Mouse (Mus musculus) frontal cortex, postnatal 10 days (tissue): ENCODE results near the gene Ankrd13d.
A peak's percentile ranks its signal among the peaks of the same experiment; 100 is the strongest.

Experiments used
- DNase-seq, 2 experiments: peaks; one replicate each; pipeline ENCODE4 v3.0.0; 2022; ENCODE audit warnings: low spot score in 2 of 2, mixed read lengths in 1 of 2

Ankrd13d gene

DNA sequence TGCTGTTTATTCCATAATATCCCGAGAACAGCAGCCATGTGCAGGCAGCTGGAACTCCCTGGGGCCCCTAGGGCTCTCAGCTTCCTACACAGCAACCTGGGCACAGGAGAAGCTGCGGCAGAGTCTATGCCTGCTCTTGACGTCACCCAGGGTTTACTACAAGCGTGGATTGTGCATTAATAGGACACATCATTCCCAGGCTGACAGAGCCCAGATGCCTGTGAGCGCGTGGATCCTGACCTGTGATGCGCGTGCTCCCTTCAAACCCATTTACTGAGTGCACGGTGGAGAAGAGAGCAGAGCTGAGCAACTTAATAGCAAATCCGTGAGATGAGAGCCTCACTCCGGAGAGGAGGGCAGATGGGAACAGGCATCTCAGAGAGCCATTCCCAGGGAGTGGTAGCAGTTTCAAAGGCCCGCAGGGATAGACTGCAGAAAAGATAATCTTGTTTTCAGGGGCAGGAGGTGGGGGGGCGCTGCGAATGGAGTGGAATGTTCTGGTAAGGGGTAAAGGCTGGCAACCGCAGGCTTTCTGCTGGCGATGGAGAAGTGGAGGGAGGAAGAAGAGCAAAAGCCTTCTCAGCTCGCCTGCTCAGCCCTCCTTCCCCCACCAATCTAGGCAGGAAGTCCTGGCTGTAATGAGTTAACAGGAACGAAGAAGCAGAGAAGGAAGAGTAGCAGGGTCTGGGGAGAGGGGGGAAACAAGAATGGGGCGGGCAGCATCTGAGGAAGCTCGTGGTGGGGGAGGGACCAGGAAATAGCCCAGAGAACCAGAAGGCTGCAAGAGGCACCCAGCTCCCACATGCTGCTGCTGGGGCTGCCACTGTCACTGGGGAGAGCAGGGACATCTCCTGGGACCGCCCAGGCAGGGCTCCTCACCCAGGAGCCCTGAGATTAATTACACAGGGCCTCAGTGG, 19.1 kb upstream of the Ankrd13d start:
- no peak for DNase-seq

DNA sequence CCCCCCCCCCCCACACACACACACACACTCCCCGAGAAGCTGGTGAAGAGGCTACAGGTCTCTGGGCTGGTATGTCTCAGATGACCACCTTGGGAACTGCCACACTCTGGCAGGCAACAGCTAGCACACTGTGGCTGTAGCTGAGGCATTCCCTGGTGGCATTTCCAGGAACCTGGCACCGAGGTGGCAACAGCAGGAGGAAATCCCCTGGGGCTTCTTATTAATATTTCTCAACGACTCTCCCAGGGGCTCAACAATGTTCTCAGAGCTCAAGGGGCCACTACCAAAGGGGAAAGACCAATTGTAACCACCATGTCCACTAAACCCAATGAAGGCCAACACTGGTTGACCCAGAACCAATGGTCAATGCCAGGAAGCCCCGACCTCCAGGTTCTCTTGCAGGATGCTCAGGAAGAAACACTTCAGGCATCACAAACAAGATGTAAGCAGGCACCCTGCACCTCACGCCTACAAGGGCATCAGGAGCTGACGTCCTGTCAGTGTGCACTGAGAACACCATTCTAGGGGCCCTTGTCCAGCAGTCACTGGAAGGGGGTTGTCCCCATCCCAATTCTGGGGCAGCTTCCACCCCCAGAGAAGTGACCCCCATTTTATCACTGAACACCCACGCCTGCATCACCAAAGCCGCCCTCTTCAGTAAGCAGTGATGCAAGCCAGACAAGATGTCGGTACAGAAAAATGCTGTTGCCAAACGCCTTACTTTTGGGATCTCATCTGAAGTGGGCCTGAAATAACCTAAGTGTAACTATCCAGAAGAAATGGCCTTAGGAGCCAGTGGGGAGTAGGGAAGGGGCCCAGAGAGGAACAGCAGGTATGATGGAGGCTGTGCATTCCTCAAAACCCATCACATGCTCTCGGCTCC, 18.2 kb upstream of the Ankrd13d start:
- no peak for DNase-seq

DNA sequence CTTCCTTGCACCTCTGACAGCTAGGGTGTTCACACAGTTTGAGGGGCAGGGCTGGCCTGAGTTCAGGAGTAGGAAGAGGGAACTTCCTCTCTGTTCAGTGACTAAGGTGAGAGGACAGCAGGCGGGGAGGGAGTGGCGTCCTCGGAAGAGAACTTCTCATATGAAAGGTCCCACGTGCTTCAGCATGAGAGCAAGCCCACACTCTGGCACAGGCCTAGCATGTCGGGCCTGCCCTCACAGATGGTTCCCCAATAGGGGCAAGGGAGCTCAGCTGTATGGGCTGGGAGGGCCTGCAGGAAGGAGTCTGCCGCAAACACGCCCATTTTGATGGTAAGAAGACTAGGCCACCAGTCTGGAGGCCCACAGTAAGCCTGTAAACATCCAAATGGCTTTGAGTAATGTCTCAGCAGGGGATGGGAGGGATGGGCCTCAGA, 17.4 kb upstream of the Ankrd13d start:
- DNase-seq = no peak

DNA sequence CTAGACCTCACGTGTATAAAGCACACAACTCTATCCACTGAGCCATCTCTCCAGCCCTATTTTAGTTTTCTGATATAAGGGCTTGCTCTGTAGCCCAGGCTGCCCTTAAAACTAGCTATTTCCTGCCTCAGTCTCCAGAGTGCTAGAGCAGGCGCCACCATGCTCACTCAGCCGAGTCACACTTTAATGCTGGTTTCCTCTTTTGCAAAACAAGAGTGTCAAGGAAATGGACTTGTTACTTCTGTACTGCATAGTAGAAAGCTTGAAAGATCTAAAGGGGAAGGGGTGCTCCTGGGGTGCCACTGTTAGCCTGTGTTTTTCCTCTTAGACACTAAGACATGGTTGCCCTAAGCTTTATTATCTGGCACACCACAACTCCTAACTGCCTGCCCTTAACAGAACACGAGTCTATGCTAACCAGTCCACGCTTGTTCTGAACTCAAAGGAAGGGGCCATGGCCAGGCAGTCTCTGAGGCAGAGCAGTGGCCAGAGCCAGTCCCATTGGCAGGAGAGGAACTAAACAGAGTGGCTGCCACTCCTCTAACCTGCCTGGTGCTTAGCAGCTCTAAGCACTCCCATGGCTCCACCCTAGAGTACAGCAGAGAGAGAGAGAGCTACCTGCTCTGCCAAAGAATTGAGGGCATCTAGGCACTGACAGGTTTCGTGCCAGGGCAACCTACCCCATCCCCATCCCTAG, 16.8 kb upstream of the Ankrd13d start:
- no peak for DNase-seq

DNA sequence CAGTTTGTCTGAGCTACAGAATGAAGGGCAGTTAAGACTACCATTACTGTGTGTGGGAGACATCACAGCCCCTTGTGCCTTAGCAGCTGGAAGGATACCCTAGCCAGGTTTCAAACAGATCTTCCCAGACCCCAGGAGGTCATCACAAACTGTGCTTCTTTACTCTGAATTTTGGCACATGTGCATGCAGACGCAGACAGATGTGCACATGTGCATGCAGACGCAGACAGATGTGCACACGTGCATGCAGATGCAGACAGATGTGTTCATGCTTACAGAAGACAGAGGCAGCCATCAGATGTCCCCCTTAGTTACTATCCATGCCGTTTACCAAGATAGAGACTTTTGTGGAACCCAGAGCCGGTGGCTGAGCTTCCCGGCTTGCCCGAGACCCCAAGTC, 16.2 kb upstream of the Ankrd13d start:
- no peak for DNase-seq

DNA sequence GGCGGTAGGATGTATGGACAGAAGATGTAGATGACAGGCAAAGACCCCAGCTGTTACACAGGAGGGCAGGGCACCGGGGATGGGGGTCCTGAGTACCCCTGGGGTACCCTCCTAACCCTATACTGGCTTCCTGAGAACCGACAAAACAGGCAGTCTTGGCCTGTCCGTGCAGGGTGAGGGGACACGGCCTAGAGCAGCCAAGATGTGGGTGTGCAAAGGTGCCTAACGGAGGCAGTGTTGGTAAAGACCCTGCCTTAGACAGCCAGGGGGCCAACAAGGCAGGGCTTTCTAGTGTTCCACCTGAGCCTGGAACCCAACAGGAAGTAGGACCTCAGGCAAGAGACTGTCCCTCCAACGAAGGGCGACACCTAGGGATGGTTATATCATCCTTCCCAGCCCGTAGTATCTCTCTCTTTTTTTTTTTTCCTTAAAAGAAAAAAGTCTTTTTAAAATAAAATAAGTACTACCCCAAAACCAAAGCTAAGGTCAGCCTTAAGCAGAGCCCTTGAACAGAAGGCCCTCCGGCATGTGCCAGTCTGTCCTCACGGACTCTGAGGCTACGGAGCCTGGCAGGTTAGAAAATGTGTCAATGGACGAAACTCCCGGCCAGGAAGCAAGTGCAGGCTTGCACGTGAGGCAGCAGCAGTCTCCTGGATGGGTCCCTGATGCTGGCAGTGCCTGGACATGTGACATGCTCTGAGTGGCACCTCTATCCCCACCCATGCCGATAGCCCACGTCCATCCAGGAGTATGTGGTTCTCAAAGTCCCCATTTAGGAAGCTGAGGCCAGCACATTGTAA, 15.6 kb upstream of the Ankrd13d start:
- DNase-seq = no peak

DNA sequence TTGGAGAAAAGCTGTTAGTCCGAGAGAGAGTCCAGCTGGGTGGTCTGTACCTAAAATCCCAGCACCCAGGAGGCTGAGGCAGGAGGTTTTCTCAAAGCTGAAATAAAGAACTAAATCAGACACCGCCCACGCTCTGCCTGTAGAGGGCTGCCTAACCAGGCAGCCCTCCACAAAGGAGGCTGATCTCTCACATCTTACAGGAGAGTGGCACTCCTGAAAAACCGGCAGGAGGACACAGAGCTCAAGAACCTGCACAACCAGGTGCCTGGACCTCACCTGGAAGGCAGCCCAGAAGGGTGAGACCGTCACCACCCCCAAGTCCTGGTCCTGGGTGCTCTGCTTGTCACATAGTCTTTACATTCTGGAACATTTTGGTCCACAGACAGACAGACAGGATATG, 14.9 kb upstream of the Ankrd13d start:
- DNase-seq = no peak

DNA sequence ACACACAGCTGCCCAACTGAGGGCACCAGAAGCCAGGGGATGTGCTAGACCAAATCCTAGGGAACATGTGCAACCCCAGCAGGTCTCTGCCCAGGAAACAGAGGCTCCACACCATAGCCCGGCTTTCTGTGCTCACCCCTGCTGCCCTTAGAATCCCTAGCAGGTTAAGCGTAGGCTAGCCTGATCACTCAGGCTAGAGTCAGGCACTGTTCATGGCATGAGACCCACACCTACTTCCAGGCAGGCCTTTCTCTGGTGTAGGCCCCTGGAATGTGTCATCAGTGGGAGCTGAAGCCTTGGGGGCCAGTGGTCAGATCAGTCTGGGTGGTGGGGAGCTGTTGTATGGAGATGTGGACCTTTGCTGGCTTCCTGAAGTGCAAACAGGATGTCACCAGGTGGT, 13.7 kb upstream of the Ankrd13d start:
- DNase-seq = no peak

DNA sequence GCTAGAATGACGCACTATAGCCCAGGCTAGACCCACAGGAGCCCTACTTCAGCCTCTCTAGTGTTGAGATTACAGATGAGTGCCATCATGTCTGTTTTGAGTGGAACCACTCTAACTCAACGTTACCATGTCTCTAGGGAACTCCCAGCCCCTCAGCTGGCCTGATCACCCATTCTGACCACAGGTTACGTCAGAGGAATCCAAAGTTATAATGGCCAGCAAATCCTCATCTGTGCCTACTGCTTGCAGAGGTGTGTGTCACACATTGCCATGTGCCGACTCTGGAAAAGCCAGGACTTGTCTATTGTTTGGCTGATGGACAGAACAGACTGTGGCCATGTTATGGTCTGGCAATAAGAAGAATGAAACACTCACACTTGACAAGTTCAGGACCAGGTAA, 12.5 kb upstream of the Ankrd13d start:
- DNase-seq = no peak

DNA sequence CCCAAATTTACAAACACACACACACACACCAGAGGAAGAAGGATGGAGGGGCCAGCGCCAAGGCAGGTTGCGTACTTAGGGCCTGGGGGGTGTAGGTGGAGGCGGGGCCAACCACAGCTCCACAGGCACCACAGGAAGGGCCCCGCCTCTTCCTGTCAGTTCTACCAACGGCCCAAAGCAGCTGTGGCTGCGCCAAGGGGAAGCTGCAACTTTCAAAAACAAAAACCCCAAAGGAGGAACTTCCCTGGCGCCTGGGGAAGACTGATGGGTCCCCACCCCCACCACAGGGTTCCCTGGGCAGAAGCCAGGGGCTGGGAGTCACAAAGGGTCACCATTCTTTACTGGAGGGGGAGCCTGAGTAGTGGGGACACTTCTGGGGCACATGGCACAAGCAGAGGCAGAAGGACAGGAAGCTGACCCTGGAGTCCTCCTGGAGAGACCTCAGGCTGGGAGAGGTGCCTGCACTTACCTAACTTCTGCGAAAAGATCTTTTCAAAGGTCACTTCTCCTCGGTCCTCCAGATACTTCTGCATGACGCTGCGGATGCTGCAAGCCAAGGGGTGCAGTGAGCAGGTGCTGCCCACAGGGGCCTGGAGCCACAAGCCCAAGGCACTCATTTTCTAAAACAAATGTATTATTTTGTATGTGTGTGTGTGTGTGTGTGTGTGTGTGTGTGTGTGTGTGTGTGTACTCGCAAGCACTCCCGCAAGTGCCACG, 11.6 kb upstream of the Ankrd13d start:
- DNase-seq = peak in 1 of 2 experiments; percentile 45

DNA sequence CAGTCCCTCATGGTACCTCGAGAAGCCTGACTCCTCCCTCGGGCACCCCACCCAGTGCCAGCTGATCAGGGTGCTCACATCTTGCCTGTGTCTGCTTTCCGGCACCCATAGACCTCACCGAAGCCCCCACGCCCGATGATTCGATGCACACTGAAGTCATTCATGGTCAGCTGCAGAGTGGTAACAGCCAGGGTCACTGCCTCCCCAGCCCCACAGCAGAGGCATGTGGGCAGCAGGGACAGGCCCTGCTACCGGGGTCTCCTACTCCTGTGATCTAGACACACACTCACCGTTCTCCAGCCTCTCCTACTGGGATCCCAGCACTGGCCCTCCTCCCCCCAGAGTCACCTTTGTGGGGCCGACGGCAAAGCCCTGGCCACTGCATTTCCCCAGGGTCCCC, 8.2 kb upstream of the Ankrd13d start:
- no peak for DNase-seq

DNA sequence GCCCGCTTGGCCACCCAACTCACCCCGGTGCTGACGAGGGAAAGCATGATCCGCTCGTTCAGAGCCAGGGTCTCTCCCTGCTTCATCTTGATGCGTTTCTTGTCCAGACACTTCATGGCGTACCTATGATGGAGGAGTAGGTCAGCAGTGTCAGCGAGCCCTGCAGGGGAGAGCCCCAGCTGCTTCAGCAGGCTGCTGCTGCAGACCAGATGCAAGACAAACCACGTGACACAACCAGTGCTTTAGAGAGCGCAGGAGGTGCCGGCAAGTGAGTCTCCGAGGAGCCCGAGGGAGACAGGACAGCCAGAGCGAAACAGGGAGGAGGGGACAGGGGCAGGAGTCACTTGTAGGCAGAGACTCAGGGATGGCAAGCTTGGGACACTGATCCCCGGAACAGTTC, 7.8 kb upstream of the Ankrd13d start:
- DNase-seq = no peak

DNA sequence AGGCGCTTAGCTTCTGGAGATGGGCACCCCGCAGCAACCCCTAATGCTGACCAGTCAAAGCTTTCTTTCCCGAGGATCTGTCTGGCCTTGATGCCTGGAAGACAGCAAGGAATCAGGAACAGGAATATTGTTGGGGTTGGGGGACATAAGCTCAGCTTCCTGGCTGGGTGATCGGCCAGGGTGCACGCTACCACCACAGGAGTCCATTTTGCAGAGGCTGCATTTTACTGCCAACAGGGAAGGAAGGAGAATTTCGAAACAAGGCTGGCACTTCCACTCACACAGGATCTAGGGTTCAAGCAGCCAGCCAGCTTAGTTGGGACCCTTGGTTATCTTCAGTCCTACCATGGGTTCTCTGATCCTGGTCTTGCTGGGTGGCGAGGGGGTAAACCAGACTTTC, 716 bp upstream of the Ankrd13d start:
- DNase-seq = no peak

DNA sequence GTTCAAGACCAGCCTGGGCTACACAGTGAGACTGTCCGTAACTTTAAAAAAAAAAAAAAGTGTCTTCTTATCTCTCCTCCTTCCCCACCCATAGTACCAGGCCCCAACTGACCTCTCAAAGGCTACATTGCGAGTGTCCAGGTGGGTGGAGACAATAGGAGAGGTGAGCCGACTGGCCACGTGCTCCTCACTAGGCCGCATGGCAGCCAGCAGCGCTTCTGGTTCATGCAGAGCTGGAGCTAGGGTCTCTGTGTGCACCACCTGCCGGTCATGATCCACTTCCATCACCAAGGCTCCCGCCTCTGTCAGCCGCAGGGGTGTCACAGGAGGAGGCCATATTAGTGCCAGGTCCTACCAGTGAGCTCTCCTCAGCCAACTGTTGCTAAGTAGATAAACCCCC, 2.5 kb downstream of the Ankrd13d start:
- DNase-seq = no peak

DNA sequence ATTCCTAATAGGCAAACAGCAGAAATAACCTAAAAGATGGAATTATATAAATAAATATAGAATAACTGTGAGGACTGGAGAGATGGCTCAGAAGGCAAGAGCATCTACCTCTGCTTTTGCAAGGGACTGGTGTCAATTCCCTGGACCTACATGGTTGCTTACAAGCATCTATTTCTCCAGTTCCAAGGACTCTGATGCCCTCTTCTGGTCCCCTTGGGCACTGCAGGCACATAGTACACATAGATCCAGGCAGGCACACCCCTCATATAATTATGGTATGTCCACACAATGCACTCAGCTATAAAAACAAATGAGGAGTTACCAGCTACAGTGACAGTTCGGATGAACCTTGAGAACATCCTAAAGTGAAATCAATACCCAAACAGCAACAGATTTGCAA, 3.5 kb downstream of the Ankrd13d start:
- no peak for DNase-seq

DNA sequence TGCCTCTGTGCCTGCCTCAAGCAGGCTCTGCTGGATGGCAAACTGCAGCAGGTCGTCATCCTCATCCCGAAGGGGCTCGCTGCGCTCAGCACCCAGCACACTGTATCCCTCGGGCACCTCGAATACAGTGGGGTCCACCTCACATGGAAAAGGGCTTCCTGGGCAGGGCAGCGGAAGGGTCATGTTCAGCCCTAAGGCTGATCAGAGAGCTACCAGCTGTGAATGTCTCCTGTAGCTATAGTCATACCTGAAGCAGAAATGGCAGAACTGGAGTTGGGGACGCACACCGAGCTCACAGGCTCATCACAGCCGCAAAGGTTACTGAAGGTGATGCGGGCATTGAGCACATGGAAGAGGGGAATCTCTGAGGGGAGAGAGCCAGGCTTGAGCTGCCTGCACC, 12.0 kb downstream of the Ankrd13d start:
- DNase-seq = no peak

DNA sequence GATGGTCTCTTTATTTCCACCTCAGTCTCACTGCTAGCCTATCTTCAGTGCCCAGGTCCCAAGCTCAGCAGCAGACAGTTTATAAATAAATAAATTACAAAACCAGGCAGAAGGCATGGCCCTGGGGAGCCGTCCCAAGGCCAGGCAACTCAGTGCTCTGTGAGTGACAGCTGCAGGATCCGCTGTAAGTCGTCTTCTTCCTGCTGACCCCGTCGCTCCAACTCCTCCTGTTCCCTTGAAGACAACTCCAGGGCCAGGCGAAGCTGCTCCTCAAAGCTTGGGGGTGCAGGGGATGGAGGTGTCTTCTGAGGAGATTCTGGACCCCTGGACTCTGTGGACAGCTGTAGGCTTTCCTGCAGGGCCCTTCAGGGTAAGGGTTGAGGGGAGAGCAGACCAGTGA, 12.8 kb downstream of the Ankrd13d start:
- DNase-seq = peak in 1 of 2 experiments; percentile 4

DNA sequence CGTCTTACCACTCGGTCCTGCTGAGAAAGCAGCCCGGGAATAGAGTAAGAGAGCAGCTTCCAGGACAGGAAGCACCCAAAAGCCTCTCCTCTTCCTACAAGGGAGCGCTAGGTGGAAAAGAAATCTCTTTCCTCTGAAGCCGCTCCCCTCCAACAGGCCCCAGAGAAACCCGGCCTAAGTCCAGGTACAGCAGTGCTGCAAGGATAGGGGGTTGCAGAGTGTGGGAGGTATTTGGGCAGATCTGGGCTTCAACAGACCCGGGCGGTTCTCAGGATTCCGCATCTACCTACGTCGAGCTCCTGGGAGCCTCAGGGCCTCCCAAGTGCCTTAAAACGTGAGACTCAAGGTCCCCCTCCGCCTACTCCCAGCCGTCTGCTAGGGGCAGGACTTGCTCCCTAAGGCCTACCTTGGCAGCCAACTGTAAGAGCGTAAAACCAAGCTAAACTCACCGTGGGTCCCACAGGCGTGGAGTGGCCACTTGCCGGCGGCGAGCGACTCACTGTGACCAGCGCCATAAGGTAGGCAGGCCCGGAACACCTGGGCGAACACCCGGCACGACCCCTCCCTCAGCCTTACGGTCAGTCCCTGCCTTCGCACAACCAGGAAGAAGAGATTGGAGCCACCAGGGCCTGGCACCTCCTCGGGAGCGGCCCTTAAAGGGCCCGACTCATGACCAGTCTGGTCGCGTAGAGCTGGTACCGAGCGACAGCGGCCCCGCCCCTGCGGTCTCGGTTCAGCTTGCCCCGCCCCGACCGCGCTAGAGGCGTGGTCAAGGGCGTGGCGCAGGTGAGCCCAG, 14.2 kb downstream of the Ankrd13d start, which contains the start of gene Ssh3:
Gene Ssh3 (minus strand): TSS at position 615 of the 796 bp plus-strand sequence.
- DNase-seq = peak; percentile 38 to 39

DNA sequence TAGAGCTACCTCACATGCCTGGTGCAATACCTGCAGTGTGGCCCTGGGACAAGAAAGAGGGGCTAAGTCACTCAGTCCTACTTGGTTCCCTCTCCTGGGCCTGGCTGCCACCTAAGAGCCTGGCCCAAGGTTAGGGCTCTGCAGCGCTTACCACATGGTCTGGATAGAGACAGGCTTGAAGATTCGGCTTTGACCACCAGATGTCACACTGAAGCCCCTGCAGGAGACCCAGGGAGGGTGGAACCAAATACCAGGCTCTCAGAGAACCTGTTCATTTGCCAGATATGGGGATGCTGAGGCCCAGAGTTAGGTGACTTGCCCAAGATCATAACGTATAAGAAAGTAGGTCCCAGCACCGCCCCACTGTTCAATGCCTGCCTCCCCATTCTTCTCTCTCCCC, 17.0 kb downstream of the Ankrd13d start:
- no peak for DNase-seq
